Mouse (Mus musculus) embryonic facial prominence, embryonic 10.5 days (tissue): ENCODE measurements around the gene BC048562. TPM values are rescaled to one million over a fixed set of nuclear protein-coding genes. Genes with fewer than 3 reads are reported as not detected.

Source experiments
- DNase-seq: peaks from one replicate; pipeline ENCODE4 v3.0.0-alpha.2; 2017; ENCODE audit warnings: low spot score
- H3K27ac ChIP-seq: fragments of 300-500 bp; sonication (generic); replicated peaks from 2 replicates; pipeline ENCODE4 v1.5.1; 2016; ENCODE audit warnings: mild to moderate bottlenecking
- H3K27me3 ChIP-seq: fragments of 300-500 bp; sonication (generic); replicated peaks from 2 replicates; pipeline ENCODE4 v1.6.1; 2016; ENCODE audit warnings: low read depth, mild to moderate bottlenecking; ENCODE audit not compliant: poor library complexity, severe bottlenecking
- H3K36me3 ChIP-seq: fragments of 300-500 bp; sonication (generic); replicated peaks from 2 replicates; pipeline ENCODE4 v1.6.1; 2016; ENCODE audit warnings: mild to moderate bottlenecking, moderate library complexity
- H3K4me1 ChIP-seq: fragments of 300-500 bp; sonication (generic); 2 replicates; pipeline ENCODE4 v1.6.1; 2016
- H3K4me3 ChIP-seq: fragments of 300-500 bp; sonication (generic); 2 replicates; pipeline ENCODE4 v1.5.1; 2016; ENCODE audit warnings: mild to moderate bottlenecking, moderate library complexity
- H3K9me3 ChIP-seq: fragments of 300-500 bp; sonication (generic); 2 replicates; pipeline ENCODE4 v1.6.1; 2016; ENCODE audit warnings: mild to moderate bottlenecking
- WGBS: fragments of 180-500 bp; shearing (Covaris S2); methylation state at CpG from one replicate; pipeline ENCODE4 v1.1.7; 2016; 5-methylcytosine and 5-hydroxymethylcytosine counted together
- polyA plus RNA-seq: library from polyadenylated mRNA; unstranded; fragments of >200 nt; fragmentation: Nextera tagmentation; extraction: Ambion mirVana; gene quantifications from 2 replicates; pipeline ENCODE4 v1.2.1, GENCODE M21; 2016

The BC048562 gene
- polyA plus RNA-seq, 1 experiment from 2014 or later, result not detected

DNA sequence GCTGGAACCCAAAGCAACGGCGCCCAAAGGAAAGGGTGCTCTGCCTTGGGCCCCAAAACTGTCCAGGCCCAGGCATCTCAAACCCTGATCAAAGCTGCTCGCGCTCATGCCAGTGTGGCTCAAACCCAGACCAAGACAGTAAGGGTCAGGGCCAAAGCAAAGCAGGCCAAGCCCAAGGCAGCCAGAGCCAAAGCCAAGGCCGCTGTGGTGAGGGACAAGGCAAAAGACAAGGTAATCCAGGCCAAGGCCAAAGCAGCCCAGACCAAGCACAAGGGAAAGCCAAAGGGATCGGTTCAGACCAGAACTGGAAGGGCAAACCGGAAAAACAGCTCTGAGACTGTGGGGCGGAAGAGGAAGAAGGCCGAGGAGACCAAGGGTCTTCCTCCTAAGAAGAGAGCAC lies 27.4 kb downstream of the BC048562 start:
- Histone ChIP-seq H3K9me3 (no peaks in the 10 kb centered on the region), H3K36me3 (peaks cover 60% of the 10 kb centered on the region), H3K4me3 (no peak overlapping the region), H3K27ac (no peak overlapping the region), H3K27me3 (no peaks in the 10 kb centered on the region), H3K4me1 (peaks cover 21% of the 10 kb centered on the region)
- no peak for DNase-seq
- 97% methylated on average over 9 of the region's 9 CpGs for WGBS

GRCm38 (mm10) chr9:108466219-108466618 lies 29.9 kb downstream of the BC048562 start:
- no peaks in the 10 kb centered on the region for H3K9me3 ChIP-seq
- peaks cover 14% of the 10 kb centered on the region for H3K4me1 ChIP-seq
- no peaks in the 10 kb centered on the region for H3K27me3 ChIP-seq
- H3K27ac ChIP-seq, result no peak overlapping the region
- 97% methylated on average over 2 of the region's 2 CpGs for WGBS
- no peak overlapping the region for H3K4me3 ChIP-seq
- peaks cover 60% of the 10 kb centered on the region for H3K36me3 ChIP-seq
- no peak for DNase-seq

GRCm38 (mm10) chr9:108469430-108469829 lies 33.1 kb downstream of the BC048562 start:
- H3K27ac ChIP-seq, result no peak overlapping the region
- DNase-seq, result no peak
- no peaks in the 10 kb centered on the region for H3K4me1 ChIP-seq
- peaks cover 35% of the 10 kb centered on the region for H3K36me3 ChIP-seq
- no peak overlapping the region for H3K4me3 ChIP-seq
- H3K27me3 ChIP-seq, result no peaks in the 10 kb centered on the region
- 79% methylated on average over 5 of the region's 5 CpGs for WGBS
- H3K9me3 ChIP-seq, result no peaks in the 10 kb centered on the region

DNA sequence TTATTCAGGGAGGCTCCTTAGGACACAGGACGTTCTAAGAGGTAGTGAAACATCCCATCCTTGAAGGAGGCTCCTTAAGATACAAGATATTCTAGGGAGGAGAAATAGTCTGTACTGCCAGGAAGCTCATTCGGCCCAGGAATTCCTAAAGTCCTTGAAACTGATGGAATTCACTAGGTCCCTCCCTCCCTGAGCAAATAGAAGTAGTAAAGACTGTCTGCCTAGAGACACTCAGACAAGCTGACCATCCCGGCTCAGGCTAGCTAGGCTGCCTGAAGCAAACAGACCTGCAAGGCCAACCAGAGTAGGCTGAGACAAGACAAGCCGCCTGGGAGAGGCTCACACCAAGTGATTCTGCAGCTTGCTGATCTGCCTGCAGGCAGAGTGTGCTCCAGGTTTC lies 33.6 kb downstream of the BC048562 start:
- Histone ChIP-seq H3K4me1 (no peaks in the 10 kb centered on the region), H3K36me3 (peaks cover 31% of the 10 kb centered on the region), H3K27ac (no peak overlapping the region), H3K27me3 (no peaks in the 10 kb centered on the region), H3K9me3 (no peaks in the 10 kb centered on the region), H3K4me3 (no peak overlapping the region)
- WGBS, result 80% methylated on average over 4 of the region's 4 CpGs
- no peak for DNase-seq

DNA sequence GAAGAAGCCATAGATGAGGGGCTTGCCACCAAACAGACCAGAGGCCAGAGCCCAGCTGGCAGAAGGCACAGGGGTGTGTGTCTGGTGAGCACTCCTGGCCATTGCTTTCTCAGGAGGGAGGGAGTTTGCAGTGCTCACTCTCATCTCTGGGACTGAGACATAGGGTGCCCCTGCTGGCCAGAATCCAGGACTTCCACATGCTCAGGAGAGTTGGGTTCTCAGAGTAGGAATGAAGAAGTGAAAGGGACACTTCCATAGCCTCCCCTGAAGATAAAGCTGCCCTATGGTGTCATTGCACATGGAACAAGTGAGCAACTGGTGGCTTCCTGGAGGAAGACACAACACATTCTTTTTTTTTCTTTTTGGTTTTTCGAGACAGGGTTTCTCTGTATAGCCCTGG lies 38.2 kb downstream of the BC048562 start:
- 86% methylated on average over 1 of the region's 1 CpGs for WGBS

DNA sequence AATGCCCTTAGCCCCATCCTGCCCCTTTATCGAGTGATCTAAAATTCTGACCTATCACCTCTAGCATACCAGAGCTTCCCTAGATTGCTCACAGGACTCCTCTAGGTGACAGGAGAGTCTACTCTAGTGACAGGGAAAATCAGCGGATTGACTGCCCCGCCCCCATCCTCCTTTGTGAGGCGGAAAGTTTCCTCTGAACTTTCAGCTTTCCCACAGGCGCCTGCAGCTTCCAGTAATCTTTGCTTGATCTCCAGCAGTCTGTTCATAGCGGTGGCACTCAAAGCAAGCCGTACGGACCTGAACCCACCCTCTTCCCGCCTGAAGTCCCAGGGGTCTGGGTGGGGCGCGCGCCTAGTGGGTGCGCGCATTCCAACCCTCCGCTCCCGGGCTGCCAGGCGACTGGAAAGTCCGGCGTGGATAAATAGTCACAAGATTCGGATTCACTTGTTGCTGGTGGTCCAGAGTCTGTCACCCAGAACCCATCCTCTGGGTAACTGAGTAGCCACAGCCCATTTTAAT lies 42.4 kb downstream of the BC048562 start:
- peaks cover 28% of the 10 kb centered on the region for H3K36me3 ChIP-seq
- H3K9me3 ChIP-seq, result no peaks in the 10 kb centered on the region
- peak overlapping the region; percentile 60 for H3K4me3 ChIP-seq
- WGBS, result under 1% methylated on average over 20 of the region's 20 CpGs
- H3K4me1 ChIP-seq, result peaks cover 37% of the 10 kb centered on the region
- H3K27ac ChIP-seq, result peak overlapping the region; percentile 90
- H3K27me3 ChIP-seq, result no peaks in the 10 kb centered on the region
- DNase-seq, result peak; percentile 90

More for the DNA sequence above, 38.2 kb downstream of the BC048562 start:
- no peak overlapping the region; the same call in 1 of the 2 replicates for H3K4me3 ChIP-seq
- H3K27ac ChIP-seq, result no peak overlapping the region
- no peaks in the 10 kb centered on the region for H3K36me3 ChIP-seq
- no peaks in the 10 kb centered on the region for H3K9me3 ChIP-seq
- H3K27me3 ChIP-seq, result no peaks in the 10 kb centered on the region
- H3K4me1 ChIP-seq, result peaks cover 13% of the 10 kb centered on the region
- DNase-seq, result no peak

GRCm38 (mm10) chr9:108479241-108479640 lies 43.0 kb downstream of the BC048562 start:
- peaks cover 33% of the 10 kb centered on the region for H3K36me3 ChIP-seq
- peaks cover 37% of the 10 kb centered on the region for H3K4me1 ChIP-seq
- peak overlapping the region; percentile 90 for H3K27ac ChIP-seq
- no peaks in the 10 kb centered on the region for H3K27me3 ChIP-seq
- H3K9me3 ChIP-seq, result no peaks in the 10 kb centered on the region
- H3K4me3 ChIP-seq, result peak overlapping the region; percentile 60
- no peak for DNase-seq
- WGBS, result 36% methylated on average over 11 of the region's 11 CpGs

GRCm38 (mm10) chr9:108479721-108480351 lies 43.6 kb downstream of the BC048562 start, which contains the start of gene Lamb2:
Gene Lamb2, plus strand, starts transcription at chr9:108479736.
- DNase-seq, result peak; percentile 60
- peaks cover 39% of the 10 kb centered on the region for H3K36me3 ChIP-seq
- peak within 1 kb of the TSS; percentile 60 for H3K4me3 ChIP-seq
- peaks cover 37% of the 10 kb centered on the region for H3K4me1 ChIP-seq
- H3K27ac ChIP-seq, result peak within 1 kb of the TSS; percentile 90
- H3K9me3 ChIP-seq, result no peaks in the 10 kb centered on the region
- H3K27me3 ChIP-seq, result no peaks in the 10 kb centered on the region
- 12% methylated on average over 10 of the region's 10 CpGs for whole genome bisulfite sequencing

DNA sequence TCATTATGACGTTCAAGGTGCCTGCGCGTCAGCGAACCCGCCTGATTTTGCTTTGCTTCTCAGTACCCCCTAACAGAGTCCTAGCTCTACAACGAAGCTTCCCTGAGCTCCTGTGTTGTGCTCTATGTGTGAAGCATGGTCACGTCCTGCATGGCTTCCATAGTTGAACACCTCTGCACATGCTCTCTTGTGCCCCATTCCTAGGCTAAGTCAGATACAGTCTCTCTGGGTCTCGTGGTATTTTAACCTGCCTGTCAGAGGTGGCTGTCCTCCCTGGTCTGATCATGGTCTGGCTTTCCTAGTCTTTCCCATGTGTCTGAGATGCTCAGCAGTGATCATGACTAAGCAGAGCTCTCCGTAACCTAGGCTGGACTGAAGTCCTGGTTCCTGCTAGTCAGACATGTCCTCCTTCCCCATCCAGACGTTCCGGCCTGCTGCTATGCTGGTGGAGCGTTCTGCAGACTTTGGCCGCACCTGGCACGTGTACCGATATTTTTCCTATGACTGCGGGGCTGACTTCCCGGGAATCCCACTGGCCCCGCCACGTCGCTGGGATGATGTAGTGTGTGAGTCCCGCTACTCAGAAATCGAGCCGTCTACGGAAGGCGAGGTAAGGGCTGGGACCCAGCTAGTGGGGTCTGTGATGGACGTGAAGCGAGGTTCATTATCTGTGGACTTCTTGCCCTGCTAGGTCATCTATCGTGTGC lies 44.7 kb downstream of the BC048562 start:
- Histone ChIP-seq H3K9me3 (no peaks in the 10 kb centered on the region), H3K4me1 (peaks cover 37% of the 10 kb centered on the region), H3K4me3 (peak overlapping the region; percentile 60), H3K36me3 (peaks cover 50% of the 10 kb centered on the region), H3K27me3 (no peaks in the 10 kb centered on the region), H3K27ac (no peak overlapping the region)
- no peak for DNase-seq
- 94% methylated on average over 28 of the region's 28 CpGs for WGBS

- H3K4me1 ChIP-seq, result peaks cover 37% of the 10 kb centered on the region
- H3K4me3 ChIP-seq, result no peak overlapping the region
- no peaks in the 10 kb centered on the region for H3K27me3 ChIP-seq
- 89% methylated on average over 19 of the region's 19 CpGs for WGBS
- no peaks in the 10 kb centered on the region for H3K9me3 ChIP-seq
- peaks cover 57% of the 10 kb centered on the region for H3K36me3 ChIP-seq
- no peak for DNase-seq
- no peak overlapping the region for H3K27ac ChIP-seq
Observed at GRCm38 (mm10) chr9:108481520-108482210, 45.4 kb downstream of the BC048562 start.

DNA sequence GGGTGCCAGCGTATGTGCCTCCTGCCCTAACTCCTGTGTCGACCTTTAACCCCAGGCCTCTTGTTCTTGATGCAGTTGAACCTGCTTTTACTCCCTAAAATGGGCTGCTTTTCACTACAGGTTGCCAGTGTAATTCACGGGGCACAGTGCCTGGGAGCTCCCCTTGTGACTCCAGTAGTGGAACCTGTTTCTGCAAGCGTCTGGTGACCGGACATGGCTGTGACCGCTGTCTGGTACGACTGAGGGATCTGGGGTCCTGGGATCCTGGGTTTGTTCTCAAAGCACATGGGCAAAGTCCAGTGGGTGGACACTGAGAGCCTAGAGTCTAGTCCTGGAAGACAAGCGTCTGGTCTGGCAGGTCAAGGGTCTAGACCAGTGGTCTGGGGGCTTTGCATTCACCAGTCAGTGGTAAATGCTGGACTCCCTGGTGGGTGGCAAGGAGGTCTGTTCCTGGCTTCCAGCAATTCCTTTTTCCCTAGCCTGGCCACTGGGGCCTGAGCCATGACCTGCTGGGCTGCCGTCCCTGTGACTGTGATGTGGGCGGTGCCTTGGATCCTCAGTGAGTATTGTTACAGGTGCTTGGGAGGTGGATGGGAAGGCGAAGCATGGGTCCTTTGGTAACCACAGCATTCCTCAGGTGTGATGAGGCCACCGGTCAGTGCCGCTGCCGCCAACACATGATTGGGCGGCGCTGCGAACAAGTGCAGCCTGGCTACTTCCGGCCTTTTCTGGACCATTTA lies 46.9 kb downstream of the BC048562 start:
- H3K4me1 ChIP-seq, result peaks cover 35% of the 10 kb centered on the region
- peaks cover 73% of the 10 kb centered on the region for H3K36me3 ChIP-seq
- no peaks in the 10 kb centered on the region for H3K27me3 ChIP-seq
- H3K4me3 ChIP-seq, result no peak overlapping the region
- DNase-seq, result no peak
- H3K9me3 ChIP-seq, result no peaks in the 10 kb centered on the region
- no peak overlapping the region for H3K27ac ChIP-seq
- WGBS, result 93% methylated on average over 18 of the region's 18 CpGs

DNA sequence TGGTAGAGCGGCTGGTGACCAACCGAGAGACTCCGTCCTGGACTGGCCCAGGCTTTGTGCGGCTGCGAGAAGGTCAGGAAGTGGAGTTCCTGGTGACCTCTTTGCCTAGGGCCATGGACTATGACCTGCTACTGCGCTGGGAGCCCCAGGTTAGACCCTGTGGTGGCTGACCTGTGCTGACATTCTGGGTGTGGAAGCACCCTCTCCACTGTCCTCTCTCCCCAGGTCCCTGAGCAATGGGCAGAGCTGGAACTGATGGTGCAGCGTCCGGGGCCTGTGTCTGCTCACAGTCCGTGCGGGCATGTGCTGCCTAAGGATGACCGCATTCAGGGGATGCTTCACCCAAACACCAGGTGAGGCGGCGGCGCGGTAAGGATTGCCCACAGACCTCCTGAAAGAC lies 47.7 kb downstream of the BC048562 start:
- H3K36me3 ChIP-seq, result peaks cover 81% of the 10 kb centered on the region
- H3K27ac ChIP-seq, result no peak overlapping the region
- H3K9me3 ChIP-seq, result no peaks in the 10 kb centered on the region
- H3K4me3 ChIP-seq, result no peak overlapping the region
- 93% methylated on average over 15 of the region's 15 CpGs for WGBS
- H3K4me1 ChIP-seq, result peaks cover 29% of the 10 kb centered on the region
- no peak for DNase-seq
- H3K27me3 ChIP-seq, result no peaks in the 10 kb centered on the region
